Mouse (Mus musculus) MEL (cell line): ENCODE data around the gene Kncn. TPM values are rescaled to one million over a fixed set of nuclear protein-coding genes. Genes with fewer than 3 reads are reported as not detected.
A peak's percentile ranks its signal among the peaks of the same experiment; 100 is the strongest.

Experiments used
- DNase-seq: peaks from one replicate; pipeline ENCODE4 v3.0.0; 2011; ENCODE audit warnings: low read depth, low spot score
- H3K27ac ChIP-seq: 2 replicates; pipeline ENCODE4 v1.5.1; 2012; ENCODE audit warnings: low read depth, mild to moderate bottlenecking, control low read depth, low read length, moderate library complexity; ENCODE audit not compliant: control insufficient read depth
- H3K27me3 ChIP-seq, 2 experiments: fragments of 150-350 bp in 1 of 2; sonication (generic) in 1 of 2; 2 replicates each; pipeline ENCODE4 v1.6.1; 2012; ENCODE audit warnings: low read length in 2 of 2, mild to moderate bottlenecking in 2 of 2, improper control_type of control experiment in 1 of 2, moderate library complexity in 1 of 2; ENCODE audit not compliant: insufficient read depth in 2 of 2, control insufficient read depth in 1 of 2
- H3K36me3 ChIP-seq, 2 experiments: 2 replicates each; pipeline ENCODE4 v1.6.1; 2012 to 2014; ENCODE audit warnings: low read length in 2 of 2, improper control_type of control experiment in 1 of 2, inconsistent platforms in 1 of 2, mild to moderate bottlenecking in 1 of 2; ENCODE audit not compliant: insufficient read depth in 2 of 2, control insufficient read depth in 1 of 2
- H3K4me1 ChIP-seq, 2 experiments: fragments of 150-350 bp in 1 of 2; sonication (generic) in 1 of 2; 2 replicates each; pipeline ENCODE4 v1.6.1; 2012; ENCODE audit warnings: low read length in 2 of 2, improper control_type of control experiment in 1 of 2, mild to moderate bottlenecking in 1 of 2; ENCODE audit not compliant: insufficient read depth in 2 of 2, control insufficient read depth in 1 of 2
- H3K4me3 ChIP-seq, 2 experiments: fragments of 150-350 bp in 1 of 2; sonication (generic) in 1 of 2; 2 replicates each; pipeline ENCODE4 v1.5.1; 2012; ENCODE audit warnings: low read depth in 2 of 2, low read length in 2 of 2, mild to moderate bottlenecking in 2 of 2, moderate library complexity in 2 of 2, control low read depth in 1 of 2, improper control_type of control experiment in 1 of 2; ENCODE audit not compliant: control insufficient read depth in 1 of 2, insufficient read depth in 1 of 2
- H3K79me2 ChIP-seq: 2 replicates; pipeline ENCODE4 v1.6.1; 2012; ENCODE audit warnings: mild to moderate bottlenecking, low read length, moderate library complexity; ENCODE audit not compliant: control insufficient read depth, poor library complexity, insufficient read depth
- H3K9ac ChIP-seq: 2 replicates; pipeline ENCODE4 v1.6.1; 2012; ENCODE audit warnings: low read depth, mild to moderate bottlenecking, control low read depth, low read length, moderate library complexity; ENCODE audit not compliant: control insufficient read depth, poor library complexity, severe bottlenecking
- H3K9me3 ChIP-seq: fragments of 150-350 bp; sonication (generic); replicated peaks from 2 replicates; pipeline ENCODE4 v1.6.1; 2012; ENCODE audit warnings: mild to moderate bottlenecking, low read length, improper control_type of control experiment, moderate library complexity; ENCODE audit not compliant: insufficient read depth
- BHLHE40 ChIP-seq: IDR thresholded peaks from 2 replicates; pipeline ENCODE4 v1.6.1; 2012; ENCODE audit warnings: low read depth, mild to moderate bottlenecking, inconsistent platforms, low read length, improper control_type of control experiment, borderline replicate concordance
- E2F4 ChIP-seq: IDR thresholded peaks from 2 replicates; pipeline ENCODE4 v1.6.1; 2011; ENCODE audit warnings: low read depth, low read length, improper control_type of control experiment, borderline replicate concordance
- ELF1 ChIP-seq: IDR thresholded peaks from 2 replicates; pipeline ENCODE4 v1.6.1; 2014; ENCODE audit warnings: low read depth, mild to moderate bottlenecking, inconsistent platforms, low read length, improper control_type of control experiment, moderate library complexity
- EP300 ChIP-seq, 2 experiments: IDR thresholded peaks; 2 replicates each; pipeline ENCODE4 v1.6.1; 2011; ENCODE audit warnings: improper control_type of control experiment in 2 of 2, low read length in 2 of 2, low read depth in 1 of 2, mild to moderate bottlenecking in 1 of 2
- GATA1 ChIP-seq: IDR thresholded peaks from 2 replicates; pipeline ENCODE4 v1.6.1; 2011; ENCODE audit warnings: low read depth, low read length, improper control_type of control experiment
- JUND ChIP-seq: IDR thresholded peaks from 2 replicates; pipeline ENCODE4 v1.6.1; 2011; ENCODE audit warnings: low read depth, mild to moderate bottlenecking, improper control_type of control experiment, low read length
- KAT2A ChIP-seq: conservative IDR thresholded peaks from 2 replicates; pipeline ENCODE4 v1.6.1; 2012; ENCODE audit warnings: low read depth, low read length, improper control_type of control experiment, inconsistent platforms
- MAFK ChIP-seq: IDR thresholded peaks from 2 replicates; pipeline ENCODE4 v1.6.1; 2011; ENCODE audit warnings: low read depth, mild to moderate bottlenecking, low read length, improper control_type of control experiment, borderline replicate concordance
- MAX ChIP-seq: IDR thresholded peaks from 2 replicates; pipeline ENCODE4 v1.6.1; 2011; ENCODE audit warnings: low read length, improper control_type of control experiment
- MAZ ChIP-seq: IDR thresholded peaks from 2 replicates; pipeline ENCODE4 v1.6.1; 2012; ENCODE audit warnings: low read depth, mild to moderate bottlenecking, inconsistent platforms, low read length, improper control_type of control experiment
- MEF2A ChIP-seq: IDR thresholded peaks from 2 replicates; pipeline ENCODE4 v1.6.1; 2014; ENCODE audit warnings: low read depth, mild to moderate bottlenecking, inconsistent platforms, low read length, improper control_type of control experiment; ENCODE audit not compliant: poor library complexity, insufficient replicate concordance, severe bottlenecking; ENCODE audit errors: extremely low read depth
- MXI1 ChIP-seq: IDR thresholded peaks from 2 replicates; pipeline ENCODE4 v1.6.1; 2011; ENCODE audit warnings: mild to moderate bottlenecking, low read depth, low read length, improper control_type of control experiment
- MYC ChIP-seq: IDR thresholded peaks from 2 replicates; pipeline ENCODE4 v1.6.1; 2011; ENCODE audit warnings: low read depth, mild to moderate bottlenecking, low read length, improper control_type of control experiment, moderate library complexity
- NELFE ChIP-seq: IDR thresholded peaks from 2 replicates; pipeline ENCODE4 v1.6.1; 2011; ENCODE audit warnings: low read depth, low read length, improper control_type of control experiment
- NRF1 ChIP-seq: IDR thresholded peaks from 2 replicates; pipeline ENCODE4 v1.6.1; 2014; ENCODE audit warnings: low read depth, mild to moderate bottlenecking, inconsistent platforms, low read length, improper control_type of control experiment, moderate library complexity; ENCODE audit not compliant: poor library complexity, insufficient read depth, severe bottlenecking
- POLR2AphosphoS2 ChIP-seq: IDR thresholded peaks from 2 replicates; pipeline ENCODE4 v1.6.1; 2011; ENCODE audit warnings: low read length, improper control_type of control experiment
- POLR2AphosphoS5 ChIP-seq: IDR thresholded peaks from 2 replicates; pipeline ENCODE4 v1.6.1; 2012; ENCODE audit warnings: low read depth, borderline replicate concordance, mild to moderate bottlenecking, inconsistent platforms, low read length, moderate library complexity, mixed read lengths
- RAD21 ChIP-seq: IDR thresholded peaks from 2 replicates; pipeline ENCODE4 v1.6.1; 2011; ENCODE audit warnings: mild to moderate bottlenecking, low read depth, low read length, improper control_type of control experiment
- RCOR1 ChIP-seq: IDR thresholded peaks from 2 replicates; pipeline ENCODE4 v1.6.1; 2012; ENCODE audit warnings: low read depth, mild to moderate bottlenecking, inconsistent platforms, low read length, improper control_type of control experiment
- SIN3A ChIP-seq: IDR thresholded peaks from 2 replicates; pipeline ENCODE4 v1.6.1; 2012; ENCODE audit warnings: low read length, improper control_type of control experiment, inconsistent platforms
- TBP ChIP-seq: IDR thresholded peaks from 2 replicates; pipeline ENCODE4 v1.8.0; 2011; ENCODE audit warnings: low read depth, low read length, improper control_type of control experiment
- USF1 ChIP-seq: IDR thresholded peaks from 2 replicates; pipeline ENCODE4 v1.6.1; 2014; ENCODE audit warnings: low read depth, mild to moderate bottlenecking, inconsistent platforms, low read length, improper control_type of control experiment, moderate library complexity
- ZC3H11A ChIP-seq: IDR thresholded peaks from 2 replicates; pipeline ENCODE4 v1.6.1; 2012; ENCODE audit warnings: low read depth, mild to moderate bottlenecking, inconsistent platforms, low read length, improper control_type of control experiment
- ZKSCAN1 ChIP-seq: IDR thresholded peaks from 2 replicates; pipeline ENCODE4 v1.6.1; 2012; ENCODE audit warnings: low read depth, mild to moderate bottlenecking, inconsistent platforms, low read length, improper control_type of control experiment, moderate library complexity
- ZMIZ1 ChIP-seq: IDR thresholded peaks from 2 replicates; pipeline ENCODE4 v1.6.1; 2012; ENCODE audit warnings: low read depth, mild to moderate bottlenecking, inconsistent platforms, low read length, improper control_type of control experiment, moderate library complexity
- ZNF384 ChIP-seq: IDR thresholded peaks from 2 replicates; pipeline ENCODE4 v1.6.1; 2012; ENCODE audit warnings: low read depth, mild to moderate bottlenecking, inconsistent platforms, low read length, improper control_type of control experiment
- polyA plus RNA-seq, 2 experiments: library from polyadenylated mRNA; stranded (reverse) in 1 of 2; unstranded in 1 of 2; fragments of >175 nt in 1 of 2; fragments of >200 nt in 1 of 2; gene quantifications; 2 replicates each; pipeline versions ENCODE4 v1.2.1 to v1.2.4; 2012; ENCODE audit warnings: low replicate concordance in 2 of 2, low read depth in 1 of 2; ENCODE audit not compliant: insufficient read length in 2 of 2, insufficient read depth in 1 of 2, missing spikeins in 1 of 2
- total RNA-seq: library from RNA; depleted of rRNA; stranded (reverse); fragments of 300-350 nt; gene quantifications from 2 replicates; pipeline ENCODE4 v1.2.3, GENCODE M21; 2012

Kncn gene
- total and polyA plus RNA-seq, 3 experiments, result not detected

DNA sequence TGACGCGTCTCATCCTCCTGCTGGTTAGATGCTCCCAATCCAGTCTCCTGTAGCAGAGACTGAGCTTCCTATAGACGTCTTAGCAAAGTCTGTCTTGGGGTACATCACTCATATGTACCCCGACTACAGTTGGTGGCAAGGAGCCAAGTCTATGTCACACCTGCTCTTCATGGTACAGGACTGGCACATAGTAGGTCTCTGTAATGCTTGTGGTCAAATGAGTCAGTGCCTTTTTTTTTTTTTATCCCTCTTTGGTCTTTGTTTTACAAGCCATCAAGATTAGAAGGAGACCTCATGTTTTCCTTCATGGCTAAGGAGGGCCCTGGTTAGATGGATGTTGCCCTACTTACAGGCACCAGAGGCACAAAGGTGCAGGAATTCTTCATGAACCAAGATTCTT, 43.4 kb upstream of the Kncn start:
- DNase-seq, result no peak
- peaks cover 5 to 28% of the 10 kb centered on the region in 2 experiments; a peak in 3 of 4 replicates for H3K4me1 ChIP-seq
- no peak overlapping the region for H3K4me3 ChIP-seq
- no peak overlapping the region for H3K27ac ChIP-seq
- H3K79me2 ChIP-seq, result peaks cover 16% of the 10 kb centered on the region
- TF ChIP-seq ZKSCAN1 (peak; percentile 90), MXI1 (no peak)
- H3K36me3 ChIP-seq, result peaks cover 0 to 13% of the 10 kb centered on the region in 2 experiments; a peak in 2 of 4 replicates
- H3K9ac ChIP-seq, result no peak overlapping the region
- no peaks in the 10 kb centered on the region for H3K27me3 ChIP-seq
- H3K9me3 ChIP-seq, result no peaks in the 10 kb centered on the region

DNA sequence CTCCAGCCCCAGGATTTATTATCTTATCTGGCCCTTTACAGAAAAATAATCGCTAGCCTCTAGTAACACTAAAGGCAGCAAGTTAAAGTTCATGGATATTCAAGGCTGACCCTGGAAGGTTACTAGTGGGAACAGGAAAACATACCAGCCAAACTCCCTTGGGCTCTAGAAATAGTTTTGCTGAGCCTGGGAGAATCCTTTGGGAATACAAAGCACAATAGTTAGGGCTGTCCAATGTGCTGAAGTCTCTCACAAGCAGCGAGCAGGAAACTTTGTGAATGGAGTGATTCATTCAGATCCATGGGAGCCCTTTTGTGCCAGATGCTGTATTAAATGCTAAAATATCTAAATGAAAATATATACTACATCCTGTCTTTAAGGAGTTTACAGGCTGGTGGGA, 37.5 kb upstream of the Kncn start:
- TF ChIP-seq ZNF384, result no peak
- no peak for TF ChIP-seq MAX
- no peak for TF ChIP-seq JUND
- TF ChIP-seq NRF1, result no peak
- no peak for TF ChIP-seq SIN3A
- peak; percentile 53; the same call in 1 of the 2 replicates for TF ChIP-seq TBP
- TF ChIP-seq, all 39 proteins: peak for 1
- Histone ChIP-seq H3K9me3 (no peaks in the 10 kb centered on the region), H3K9ac (peak overlapping the region; percentile 51), H3K79me2 (no peaks in the 10 kb centered on the region), H3K4me1 (peaks cover 29 to 43% of the 10 kb centered on the region in 2 experiments), H3K27me3 (no peaks in the 10 kb centered on the region), H3K4me3 (no peak overlapping the region), H3K27ac (peak overlapping the region; percentile 98), H3K36me3 (peaks cover 6 to 41% of the 10 kb centered on the region in 2 experiments)
- DNase-seq, result no peak

DNA sequence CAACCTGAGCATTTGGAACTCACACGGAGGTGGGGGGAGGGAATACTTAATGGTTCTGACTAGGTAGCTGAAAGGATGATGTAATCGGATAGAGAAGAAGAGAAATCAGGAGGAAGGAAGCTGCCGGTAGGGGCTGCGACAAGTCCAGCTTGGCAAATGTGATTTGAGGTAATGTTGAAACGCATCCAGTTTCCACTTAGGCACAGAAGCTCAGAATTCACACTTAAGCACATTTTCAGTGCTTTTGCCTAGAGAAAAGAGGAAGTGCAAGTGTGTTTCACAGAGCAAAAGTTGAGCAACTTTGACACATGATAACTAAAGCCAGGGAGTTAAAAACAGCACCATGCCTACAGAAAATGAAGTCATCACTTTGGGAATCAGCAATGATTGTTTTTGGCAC, 36.8 kb upstream of the Kncn start:
- Histone ChIP-seq H3K4me1 (peaks cover 29 to 41% of the 10 kb centered on the region in 2 experiments), H3K27me3 (no peaks in the 10 kb centered on the region), H3K79me2 (no peaks in the 10 kb centered on the region), H3K4me3 (no peak overlapping the region), H3K36me3 (peaks cover 6 to 41% of the 10 kb centered on the region in 2 experiments), H3K9ac (peak overlapping the region; percentile 51), H3K27ac (peak overlapping the region; percentile 98), H3K9me3 (no peaks in the 10 kb centered on the region)
- DNase-seq, result peak; percentile 93
- TF ChIP-seq NELFE, result no peak
- no peak for TF ChIP-seq RAD21
- peak; percentile 92 for TF ChIP-seq RCOR1
- no peak for TF ChIP-seq NRF1
- TF ChIP-seq MEF2A, result no peak; the same call in 1 of the 2 replicates
- TF ChIP-seq POLR2AphosphoS5, result no peak
- peak; percentile 32; the same call in 1 of the 2 replicates for TF ChIP-seq USF1
- peak; percentile 89 for TF ChIP-seq MYC
- peak; percentile 23; the same call in 1 of the 2 replicates for TF ChIP-seq KAT2A
- no peak for TF ChIP-seq MAZ
- TF ChIP-seq ZMIZ1, result no peak
- peak; percentile 90 for TF ChIP-seq MXI1
- TF ChIP-seq ELF1, result no peak
- TF ChIP-seq MAFK, result peak; percentile 43; the same call in 1 of the 2 replicates
- peak; percentile 84 for TF ChIP-seq SIN3A
- TF ChIP-seq GATA1, result peak; percentile 70
- TF ChIP-seq E2F4, result no peak
- no peak for TF ChIP-seq ZC3H11A
- TF ChIP-seq POLR2AphosphoS2, result no peak
- peak; percentile 54; the same call in 1 of the 2 replicates for TF ChIP-seq BHLHE40
- peak; percentile 76 to 79 for TF ChIP-seq EP300 (IDR thresholded peaks at IDR 0.05; ENCODE audit: low read depth in 1 of 2, low read length in 2 of 2)
